Mouse (Mus musculus): Measurements from ENCODE around the gene Pmepa1.

Gene Pmepa1

GRCm38 (mm10) chr2:173185282-173185681 is 91.1 kb downstream of the Pmepa1 start:
- no peak for DNase-seq (ENCODE audit: low spot score)

- no peak for DNase-seq (ENCODE audit: low spot score)
Observed at GRCm38 (mm10) chr2:173184475-173185080, 91.8 kb downstream of the Pmepa1 start.

- DNase-seq (ENCODE audit: low spot score), result no peak
Observed at GRCm38 (mm10) chr2:173183836-173184460, 92.4 kb downstream of the Pmepa1 start.

DNA sequence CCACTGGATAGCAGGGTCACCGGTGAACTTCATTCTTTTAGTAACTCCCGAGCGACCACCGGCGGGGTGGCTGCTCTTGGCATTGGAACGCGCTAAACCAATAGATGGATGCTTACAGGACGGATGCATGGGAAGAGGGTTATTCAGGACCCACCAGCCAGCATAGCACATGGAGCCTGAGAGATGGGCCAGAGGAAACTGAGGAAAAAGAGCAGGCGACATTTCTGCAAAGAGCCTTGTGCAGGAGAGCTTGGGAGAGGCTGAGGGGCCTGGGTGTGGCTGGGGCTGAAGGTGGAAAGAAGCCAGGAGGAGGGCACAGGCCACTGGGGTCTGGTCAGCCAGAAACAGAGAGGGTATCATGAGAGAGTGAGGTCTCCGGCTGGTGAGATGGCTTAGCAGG is 93.0 kb downstream of the Pmepa1 start:
- no peak for DNase-seq (ENCODE audit: low spot score)

DNA sequence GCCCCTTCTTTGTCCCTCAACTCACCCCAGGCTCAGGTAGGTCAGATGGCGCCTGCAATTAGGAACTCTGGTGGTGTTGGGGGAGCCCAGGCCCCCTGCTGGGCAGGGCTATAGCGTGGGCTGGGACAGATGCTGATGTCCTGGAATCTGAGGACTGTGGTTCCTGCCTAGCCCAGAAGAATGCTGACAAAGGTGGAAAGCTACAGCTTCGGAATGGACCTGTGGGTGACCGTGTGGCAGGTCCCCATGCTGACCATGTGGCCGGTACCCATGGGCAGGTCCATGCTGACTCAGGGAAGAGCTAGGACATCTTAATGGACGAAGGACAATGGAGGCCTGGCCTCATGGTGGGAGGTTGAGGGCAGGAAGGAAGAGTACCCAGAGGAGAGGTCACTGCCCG is 93.5 kb downstream of the Pmepa1 start:
- DNase-seq (ENCODE audit: low spot score), result no peak

- no peak for DNase-seq (ENCODE audit: low spot score)
Observed at GRCm38 (mm10) chr2:173181901-173182300, 94.4 kb downstream of the Pmepa1 start.

- no peak for DNase-seq (ENCODE audit: low spot score)
Observed at GRCm38 (mm10) chr2:173181486-173181885, 94.8 kb downstream of the Pmepa1 start.

- no peak for DNase-seq (ENCODE audit: low spot score)
Observed at GRCm38 (mm10) chr2:173180721-173181388, 95.5 kb downstream of the Pmepa1 start.

- no peak for DNase-seq (ENCODE audit: low spot score)
Observed at GRCm38 (mm10) chr2:173180026-173180425, 96.3 kb downstream of the Pmepa1 start.

DNA sequence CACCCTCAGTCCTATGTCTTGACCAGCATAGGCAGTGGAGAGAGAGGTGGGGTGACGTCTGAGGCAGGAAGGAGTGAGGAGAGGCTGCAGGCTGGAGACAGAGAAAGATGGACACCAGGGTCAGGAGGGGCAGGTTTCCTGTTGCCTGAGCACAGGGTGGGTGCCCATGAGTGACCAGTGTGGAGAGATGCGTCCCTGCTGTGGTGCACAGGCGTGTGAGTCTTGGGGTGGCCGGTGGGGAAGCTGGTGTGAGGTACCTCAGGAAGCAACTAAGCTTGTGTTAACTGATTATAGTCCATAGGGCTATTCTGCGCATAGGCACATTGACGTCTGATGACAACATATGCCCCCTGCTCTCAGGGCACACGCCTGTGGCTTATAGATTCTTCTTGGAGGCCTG is 97.3 kb downstream of the Pmepa1 start:
- DNase-seq (ENCODE audit: low spot score), result no peak

DNA sequence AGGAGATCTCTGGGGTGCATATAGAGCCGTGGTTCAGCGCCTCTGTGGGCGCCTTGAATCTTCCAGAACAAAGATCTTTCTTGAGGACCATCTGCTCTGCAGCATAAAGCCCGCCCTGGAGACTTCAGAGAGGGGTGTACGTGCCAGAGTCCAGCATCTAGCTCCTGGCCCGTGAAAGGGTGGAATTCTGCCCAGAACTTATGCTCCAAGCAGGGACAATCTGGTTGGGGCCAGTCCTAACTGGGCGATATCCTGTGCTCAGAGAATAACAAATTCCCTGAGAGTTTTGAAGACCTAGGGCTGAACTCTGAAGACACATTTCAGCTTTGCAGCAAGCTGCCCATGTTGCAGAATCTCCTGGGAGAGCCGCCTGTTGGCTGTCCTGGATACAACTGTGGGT is 98.4 kb downstream of the Pmepa1 start:
- no peak for DNase-seq (ENCODE audit: low spot score)

GRCm38 (mm10) chr2:173177481-173177880 is 98.9 kb downstream of the Pmepa1 start:
- DNase-seq (ENCODE audit: low spot score), result no peak

- no peak for DNase-seq (ENCODE audit: low spot score)
Observed at GRCm38 (mm10) chr2:173175703-173176102, 100.6 kb downstream of the Pmepa1 start.

GRCm38 (mm10) chr2:173174569-173174968 is 101.8 kb downstream of the Pmepa1 start:
- DNase-seq (ENCODE audit: low spot score), result no peak

All from c-Kit-positive CD71-positive TER-119-positive erythroid progenitor cells, embryonic 14.5 days (primary cell).